Mouse (Mus musculus) retina, postnatal 7 days (tissue): ENCODE results near the gene Tmem17.
A peak's percentile ranks its signal among the peaks of the same experiment; 100 is the strongest.

Source experiments
- DNase-seq: peaks from one replicate; pipeline ENCODE4 v3.0.0-alpha.2; 2012; ENCODE audit warnings: low read depth, low spot score

Gene Tmem17

DNA sequence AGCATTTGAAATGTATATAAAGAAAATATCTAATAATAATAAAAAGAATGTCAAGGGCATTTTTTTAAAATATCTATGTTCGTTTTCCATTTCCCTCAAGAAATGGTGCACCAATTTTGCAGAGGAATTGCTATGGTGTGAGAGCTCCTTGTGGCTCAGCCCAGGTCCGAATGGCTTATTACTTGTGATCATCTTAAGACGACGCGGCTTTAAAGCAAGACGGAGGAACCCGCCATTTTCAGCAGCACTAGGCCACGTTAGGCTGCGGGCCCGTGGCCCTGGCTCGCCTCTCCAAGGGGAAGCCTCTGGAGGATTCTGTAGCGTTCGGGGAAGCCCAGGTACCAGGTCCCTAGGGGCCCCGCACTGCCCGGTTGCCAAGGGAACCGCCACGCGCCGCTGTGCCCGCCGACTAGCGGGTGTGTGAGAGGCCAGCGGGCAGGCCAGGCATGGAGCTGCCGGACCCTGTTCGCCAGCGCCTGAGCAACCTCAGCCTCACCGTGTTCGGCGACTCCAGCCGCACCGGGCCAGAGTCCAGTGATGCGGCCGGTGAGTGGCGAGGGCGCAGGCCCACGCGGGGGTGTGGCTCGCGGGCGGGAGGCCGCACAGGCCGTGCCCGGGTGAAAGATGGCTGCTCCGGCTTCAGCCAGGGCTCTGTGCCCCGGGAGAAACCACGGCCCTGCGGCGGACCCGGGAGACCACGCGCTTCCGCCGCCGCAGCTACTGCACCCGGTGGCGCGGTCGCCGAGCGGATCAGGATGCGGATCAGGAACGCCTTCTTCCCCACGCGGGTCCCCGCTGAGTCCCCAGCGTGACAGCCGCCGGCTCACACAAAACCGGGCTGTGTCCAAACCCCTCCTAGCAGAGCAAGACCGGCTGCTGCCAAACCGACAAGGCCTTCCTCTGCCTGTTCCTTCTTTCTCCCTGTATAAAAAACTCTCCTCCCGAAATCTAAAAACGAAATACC is at the start of gene Tmem17:
Tmem17 (plus strand) TSS at position 51 of the 964 bp plus-strand sequence.
- DNase-seq: peak; percentile 79

DNA sequence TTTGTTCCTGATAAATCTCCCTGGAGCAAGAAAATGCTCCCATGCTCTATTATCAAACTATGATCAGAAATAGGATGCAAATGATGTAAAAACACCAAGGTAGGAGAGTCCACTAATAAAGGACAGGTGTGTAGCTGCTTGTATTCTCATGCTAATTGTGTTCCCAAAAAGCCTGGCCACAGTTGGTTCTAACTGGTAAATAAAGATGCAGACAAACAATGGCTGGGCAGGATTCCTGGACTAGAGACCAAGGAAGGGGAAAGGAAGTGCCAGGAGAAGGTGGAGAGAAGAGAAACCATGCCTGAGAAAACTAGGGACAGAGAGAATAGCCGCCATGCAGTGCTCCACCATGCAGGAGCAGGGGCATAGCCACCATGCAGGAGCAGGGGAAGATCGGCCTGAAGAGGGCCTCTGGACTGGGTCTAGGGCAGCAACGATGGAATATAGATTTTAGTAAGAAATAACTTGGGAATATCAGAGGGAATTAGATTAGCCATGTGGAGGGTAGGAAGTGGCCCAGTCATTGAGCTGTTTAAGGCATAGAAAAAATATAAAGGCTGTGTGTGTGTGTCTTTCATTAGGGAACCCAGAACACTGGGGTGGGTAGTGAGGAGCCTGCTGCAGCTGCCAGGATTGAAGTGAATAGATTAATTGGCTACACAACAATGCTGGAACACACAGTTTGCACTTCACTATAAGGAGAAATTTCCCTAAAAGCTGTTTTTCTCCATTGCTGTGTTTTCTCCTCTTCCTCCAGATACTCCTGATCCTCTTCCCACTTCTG is 31.9 kb upstream of the Tmem17 start:
- DNase-seq: no peak

DNA sequence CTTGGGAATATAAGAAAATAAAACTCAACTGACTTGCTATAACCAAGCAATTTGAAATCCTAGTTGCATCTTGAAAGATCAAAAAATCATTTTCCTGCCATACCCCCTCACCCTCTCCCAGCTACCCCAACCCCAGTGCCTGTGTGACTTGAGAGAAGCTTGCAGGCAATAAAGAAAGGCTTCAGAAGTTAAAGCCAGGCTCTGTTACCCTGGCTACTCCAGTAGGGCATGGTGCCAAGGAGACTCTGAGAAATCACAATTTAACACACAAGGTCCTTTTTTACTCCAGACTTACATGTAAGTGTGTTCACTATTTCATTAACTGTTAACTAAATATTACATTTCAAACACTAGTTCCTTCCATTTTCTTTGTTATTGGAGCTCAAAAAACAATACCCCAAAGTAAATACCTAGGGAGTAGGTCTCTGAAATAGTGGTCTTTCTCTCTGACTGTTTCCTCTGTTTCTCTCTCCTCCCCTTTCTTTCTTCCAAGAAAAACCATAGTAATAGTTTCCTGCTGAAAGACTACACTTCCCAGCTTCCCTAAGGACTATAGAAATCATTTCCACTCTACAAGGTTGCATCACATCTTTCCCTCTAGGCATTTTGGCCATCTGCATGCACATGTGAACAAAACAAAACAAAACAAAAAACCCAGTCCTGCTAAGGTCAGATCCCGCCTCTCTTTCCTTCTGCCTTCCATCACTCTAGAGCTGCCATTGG is 30.1 kb upstream of the Tmem17 start:
- DNase-seq: no peak

DNA sequence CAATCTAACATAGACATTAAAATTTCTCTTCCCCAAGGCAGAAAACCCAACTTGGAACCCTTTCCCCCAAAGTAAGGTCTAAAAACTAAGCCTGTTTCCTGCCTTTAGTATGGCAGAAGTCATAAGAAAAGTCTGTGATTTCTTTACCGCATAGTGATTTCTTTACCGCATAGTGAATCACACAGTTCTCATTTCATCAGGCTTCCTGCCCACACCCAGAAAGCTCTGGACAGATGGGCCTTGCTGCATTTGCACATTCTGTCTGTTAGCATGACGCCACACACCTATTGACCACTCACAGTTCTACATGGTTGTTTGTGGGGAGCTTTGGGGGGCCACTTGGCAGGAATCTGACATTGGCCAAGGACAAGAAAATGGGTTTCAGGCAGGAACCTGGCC is 29.5 kb upstream of the Tmem17 start:
- no peak for DNase-seq

DNA sequence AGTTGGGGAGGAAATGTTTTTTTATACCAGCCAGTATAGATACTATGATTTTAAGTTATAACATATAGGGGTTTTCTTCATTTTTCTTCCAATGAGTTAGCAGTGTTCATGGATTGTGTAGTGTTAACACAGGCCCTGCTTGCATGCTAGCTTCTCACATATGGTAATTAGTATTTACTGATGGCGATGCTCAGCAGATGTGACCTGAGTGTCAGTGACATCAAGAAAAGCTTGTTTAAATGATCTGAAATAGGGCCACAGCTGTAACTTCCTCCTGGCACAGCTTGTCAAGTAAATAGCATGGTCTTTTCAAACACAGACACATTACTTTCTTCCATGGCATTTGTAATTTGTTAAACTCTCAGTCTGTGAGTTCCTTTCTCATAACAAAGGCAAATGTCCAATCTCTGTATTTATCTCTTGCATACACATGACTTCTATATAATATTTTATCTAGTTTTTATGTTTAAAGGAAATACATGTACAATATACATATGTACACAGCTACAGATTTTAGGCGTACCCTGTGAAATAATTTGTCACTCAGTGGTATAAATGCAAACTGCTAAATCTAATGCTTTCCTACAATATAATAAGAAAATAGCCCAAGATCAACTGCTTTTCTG is 18.1 kb upstream of the Tmem17 start:
- DNase-seq: no peak

DNA sequence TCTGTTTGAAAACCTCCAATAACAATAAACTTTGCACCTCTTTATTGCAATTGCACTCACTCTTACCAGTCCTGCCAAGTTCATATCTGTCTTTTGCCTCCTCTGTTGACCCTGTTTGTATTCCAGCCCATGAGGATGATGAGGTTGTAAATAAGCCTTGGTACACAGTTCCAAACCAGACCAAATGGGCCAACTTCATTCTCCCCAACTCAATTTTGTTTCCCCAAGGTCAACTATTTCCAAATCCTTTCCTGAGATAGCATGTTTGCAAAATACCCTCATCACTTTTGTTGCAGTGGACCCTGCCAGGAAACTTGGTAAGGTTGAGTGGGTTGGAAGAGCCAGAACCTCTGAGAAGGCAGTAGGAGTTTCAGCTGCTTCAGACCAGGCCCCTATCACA is 16.9 kb upstream of the Tmem17 start:
- no peak for DNase-seq

DNA sequence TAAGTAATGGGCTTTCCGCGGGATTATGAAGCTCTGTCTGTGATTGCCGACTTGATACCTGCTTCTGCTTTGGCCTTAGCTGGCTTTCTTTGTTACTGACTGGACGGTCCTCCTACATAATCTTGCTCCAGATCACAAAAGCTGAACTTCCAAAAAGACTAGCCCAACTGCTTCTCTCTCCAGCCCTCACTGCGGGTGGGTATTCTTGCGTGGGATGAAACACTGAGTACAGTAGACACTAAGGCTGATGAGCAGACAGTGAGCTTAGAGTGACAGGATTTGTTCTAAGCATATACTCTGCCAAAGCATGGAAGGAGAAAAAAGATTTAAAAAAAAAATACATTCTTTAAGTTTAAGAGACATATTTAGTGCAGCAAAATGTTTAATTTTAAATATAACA is 12.5 kb upstream of the Tmem17 start:
- no peak for DNase-seq

DNA sequence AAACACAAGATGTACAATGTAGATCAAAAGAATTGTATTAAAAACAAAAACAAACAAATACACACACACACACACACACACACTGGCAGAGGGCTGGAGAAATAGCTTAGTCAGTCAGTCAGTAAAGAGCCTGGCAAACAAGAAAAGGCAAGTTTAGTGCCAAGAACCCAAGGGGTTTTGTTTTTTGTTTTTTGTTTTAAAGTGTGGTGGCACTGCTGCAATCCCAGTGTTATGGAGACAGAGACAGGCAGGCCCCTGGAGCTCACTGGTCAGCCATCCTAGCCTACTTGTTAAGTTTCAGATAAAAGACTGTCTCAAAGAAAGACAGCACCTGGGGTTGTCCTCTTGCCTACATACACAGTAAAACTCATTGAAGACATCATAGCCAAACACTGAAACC is 12.0 kb upstream of the Tmem17 start:
- no peak for DNase-seq

DNA sequence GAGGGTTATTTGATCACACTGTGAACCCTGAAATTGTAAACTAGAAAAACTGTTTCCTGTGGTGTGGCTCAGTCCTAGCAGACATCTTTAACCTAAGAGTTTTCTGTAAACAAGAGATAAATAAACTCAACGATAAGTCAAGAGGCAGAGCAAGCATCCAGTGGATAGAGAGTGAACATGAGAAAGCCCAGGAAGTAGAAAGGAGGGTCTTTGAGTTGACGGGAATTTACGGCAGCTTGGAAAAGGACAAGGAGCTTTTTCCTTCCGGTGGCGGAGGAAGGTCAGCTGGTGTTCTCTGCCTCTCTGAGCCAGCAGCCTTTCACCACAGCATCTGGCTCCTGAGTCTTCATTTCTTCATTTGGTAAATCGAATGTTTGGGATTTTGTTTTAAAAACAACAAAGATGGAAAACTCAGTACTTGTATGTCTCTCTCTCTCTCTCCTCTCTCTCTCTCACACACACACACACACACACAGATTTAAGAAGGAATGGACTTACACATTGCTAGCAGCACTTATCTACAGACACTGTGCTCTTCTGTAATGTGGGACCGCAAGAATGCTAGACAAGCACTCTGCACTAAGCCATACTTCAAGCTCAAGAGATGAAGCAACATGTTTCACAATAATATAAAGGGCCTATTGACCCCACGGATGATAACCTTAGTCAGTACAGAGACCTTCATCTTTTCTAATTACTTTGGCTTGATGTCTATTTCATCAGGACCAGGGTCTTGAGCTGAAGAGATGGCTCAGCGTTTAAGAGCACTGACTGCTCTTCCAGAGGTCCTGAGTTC is 10.9 kb upstream of the Tmem17 start:
- no peak for DNase-seq

DNA sequence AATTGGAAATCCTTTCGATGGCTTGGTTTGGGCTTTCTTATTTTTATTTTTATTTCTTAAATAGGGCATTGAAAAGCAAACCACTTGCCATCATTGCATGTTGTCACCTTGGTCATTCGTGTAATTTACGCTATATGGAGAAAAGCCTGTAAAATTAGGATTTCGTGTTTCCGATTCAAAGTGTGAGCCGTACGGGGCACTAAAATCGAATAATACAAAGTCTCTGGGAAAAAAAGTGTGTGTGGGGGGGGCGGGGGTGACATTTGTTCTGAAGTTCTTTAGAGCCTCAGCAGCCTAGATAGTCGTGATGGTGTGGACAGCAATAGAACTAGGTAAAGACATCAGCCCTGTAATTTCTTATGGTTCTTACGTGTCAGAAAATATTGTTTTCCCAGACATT is 1.2 kb downstream of the Tmem17 start:
- no peak for DNase-seq

DNA sequence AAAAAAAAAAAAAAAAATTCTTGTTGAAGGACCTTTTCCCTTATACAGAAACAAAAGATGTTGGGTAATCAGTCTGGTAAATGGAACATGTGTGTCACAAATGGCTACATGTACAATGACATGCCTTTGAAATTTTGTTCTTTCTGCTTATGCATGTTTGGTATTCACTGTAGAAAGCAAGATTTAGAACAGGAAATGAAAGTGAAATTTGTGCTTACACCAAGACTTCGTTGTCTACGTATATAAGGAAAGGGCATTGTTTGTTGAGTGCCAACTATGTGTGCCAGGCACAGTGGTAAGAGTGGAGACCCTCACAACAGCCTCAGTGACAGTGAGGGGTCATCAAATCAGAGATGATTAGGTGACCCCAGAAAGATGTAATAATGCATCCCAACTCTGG is 3.2 kb downstream of the Tmem17 start:
- no peak for DNase-seq

DNA sequence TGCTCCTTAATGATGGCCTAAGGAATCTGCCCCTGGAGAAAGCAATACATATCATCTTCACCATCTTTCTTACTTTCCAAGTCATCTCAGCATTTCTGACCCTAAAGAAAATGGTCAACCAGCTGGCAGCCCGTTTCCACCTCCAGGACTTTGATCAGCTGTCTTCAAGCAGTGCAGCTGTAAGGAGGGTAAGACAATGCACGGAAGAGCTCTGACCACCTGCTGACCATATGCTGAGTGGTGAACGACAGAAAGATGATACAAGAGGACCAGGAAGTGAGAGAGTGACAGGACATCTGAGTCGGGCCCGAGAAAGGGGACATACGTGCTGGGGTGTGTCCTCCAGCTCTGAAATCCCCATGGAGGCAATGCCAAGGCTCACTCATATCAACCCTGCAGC is 6.6 kb downstream of the Tmem17 start:
- DNase-seq: no peak

DNA sequence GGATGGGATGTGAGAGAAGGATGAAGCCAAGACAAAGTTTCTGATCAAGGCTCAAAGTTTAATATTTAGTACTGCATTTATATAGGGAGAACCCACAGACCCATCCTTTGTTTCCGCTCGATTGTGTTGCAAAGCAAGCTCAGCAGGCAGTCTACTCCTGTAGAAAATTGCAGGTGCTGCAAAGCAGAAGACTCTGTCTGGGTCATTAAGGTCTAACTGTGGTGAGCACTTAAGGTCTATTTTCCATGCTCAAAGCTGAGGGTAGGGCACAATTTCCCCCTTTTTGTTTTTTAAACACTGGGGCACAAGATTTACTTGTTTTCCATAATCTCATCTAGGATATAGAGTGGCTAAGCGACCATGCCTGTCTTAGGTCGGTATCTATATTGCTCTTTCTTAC is 8.4 kb downstream of the Tmem17 start:
- DNase-seq: no peak

DNA sequence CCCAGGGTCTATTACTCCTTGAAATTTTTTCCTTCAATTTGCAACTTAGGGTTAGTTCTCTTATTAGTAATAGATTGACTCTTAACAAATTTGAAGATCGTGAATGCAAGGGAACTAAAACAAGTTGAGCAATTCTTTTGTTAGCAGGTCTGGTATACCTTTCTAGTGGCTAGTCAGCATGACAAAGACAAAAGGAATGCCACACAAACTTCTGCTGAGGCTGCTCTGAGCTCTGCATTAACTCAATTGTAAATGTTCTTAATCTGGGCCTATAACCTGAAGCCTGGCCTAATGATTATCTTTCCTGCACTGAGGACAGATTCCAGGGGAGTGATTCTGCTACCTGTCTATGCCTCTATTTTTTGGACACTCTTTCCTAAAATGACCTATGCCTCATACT is 12.7 kb downstream of the Tmem17 start:
- DNase-seq: no peak

DNA sequence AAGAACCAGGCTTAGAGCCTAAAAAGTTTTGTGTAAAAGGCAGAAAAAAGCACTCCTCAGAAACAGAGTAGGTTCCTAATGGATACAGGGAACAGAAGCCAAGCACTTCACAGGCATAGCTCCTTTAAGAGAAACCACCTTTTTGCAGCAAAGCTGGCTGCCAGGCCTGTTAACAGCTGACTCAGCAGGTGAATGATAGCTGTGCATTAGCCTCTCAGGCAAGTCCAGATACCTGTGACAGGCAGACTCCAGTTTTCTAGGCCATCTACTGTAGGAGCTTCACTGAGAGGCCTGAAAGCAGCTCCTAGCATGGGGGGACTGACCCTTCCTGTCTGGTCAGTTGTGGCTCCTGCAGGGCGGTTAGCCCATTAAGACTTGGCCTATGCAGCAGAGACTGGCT is 28.7 kb downstream of the Tmem17 start:
- DNase-seq: no peak

DNA sequence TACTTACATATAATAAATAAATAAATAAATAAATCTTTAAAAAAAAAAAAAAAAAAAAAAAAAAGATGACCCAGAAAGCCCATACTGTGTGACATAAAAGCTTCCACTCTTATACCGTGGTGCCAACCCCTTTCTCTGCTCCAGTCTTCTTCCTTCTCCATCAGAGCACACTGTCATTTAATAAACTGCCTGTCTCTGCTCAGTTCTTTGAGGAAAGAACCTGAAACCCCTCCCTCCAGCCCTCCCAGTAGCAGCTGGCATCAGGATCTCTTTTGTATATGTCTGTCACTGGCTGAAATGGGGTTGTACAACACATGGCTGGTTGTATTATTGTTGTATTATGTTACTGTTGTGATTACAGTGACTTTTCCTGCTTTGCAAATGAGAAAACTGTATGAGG is 48.2 kb downstream of the Tmem17 start:
- DNase-seq: no peak

DNA sequence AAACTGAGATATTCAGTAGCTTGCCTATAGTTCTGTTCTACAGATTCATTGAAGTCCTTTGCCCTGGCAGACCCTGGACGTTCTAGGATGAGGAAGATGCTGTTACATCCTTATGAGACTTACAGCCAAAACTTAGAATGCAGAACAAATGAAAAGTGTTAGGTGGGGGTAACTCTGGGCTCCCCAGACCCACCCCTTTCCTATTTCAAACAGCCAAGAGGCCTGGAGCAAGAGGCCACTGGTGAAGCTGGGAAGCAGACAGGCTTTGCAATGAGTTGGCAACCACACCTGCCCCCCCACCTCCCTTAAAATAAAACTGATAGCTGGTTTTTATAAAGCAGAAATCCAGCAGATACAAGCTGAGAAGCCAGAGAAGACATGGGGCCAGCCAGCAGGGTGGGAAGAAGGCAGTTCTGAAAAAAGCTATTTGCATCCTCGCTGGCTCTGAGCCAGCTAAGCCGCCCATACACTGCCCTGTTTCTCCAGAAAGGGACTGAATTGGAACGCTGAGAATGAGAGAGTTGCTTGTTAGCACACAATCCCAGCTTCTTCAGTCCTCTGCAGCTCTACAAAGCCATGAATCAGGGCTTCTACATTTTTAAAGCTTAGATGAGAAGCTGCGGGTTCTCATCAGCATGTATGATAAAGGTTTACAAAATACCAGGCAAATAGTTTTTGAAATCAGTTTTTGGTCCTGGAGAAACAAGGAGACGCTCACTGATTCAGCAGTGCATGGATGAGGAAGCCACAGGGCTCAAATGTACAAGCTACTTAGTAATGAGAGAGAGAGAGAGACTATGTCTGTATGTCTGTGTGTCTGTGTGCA is 48.8 kb downstream of the Tmem17 start:
- DNase-seq: no peak

DNA sequence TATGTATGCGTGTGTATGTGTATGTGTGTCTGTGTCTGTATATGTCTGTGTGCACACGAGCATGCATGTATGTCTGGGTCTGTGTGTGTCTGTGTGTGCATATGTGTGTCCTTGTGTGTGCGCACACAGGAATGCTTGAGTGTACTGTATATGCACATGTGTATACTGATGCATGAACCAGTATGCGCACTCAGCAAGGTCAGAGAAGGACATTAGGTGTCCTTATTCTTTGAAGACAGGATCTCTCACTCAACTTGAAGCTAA is 49.4 kb downstream of the Tmem17 start:
- no peak for DNase-seq

DNA sequence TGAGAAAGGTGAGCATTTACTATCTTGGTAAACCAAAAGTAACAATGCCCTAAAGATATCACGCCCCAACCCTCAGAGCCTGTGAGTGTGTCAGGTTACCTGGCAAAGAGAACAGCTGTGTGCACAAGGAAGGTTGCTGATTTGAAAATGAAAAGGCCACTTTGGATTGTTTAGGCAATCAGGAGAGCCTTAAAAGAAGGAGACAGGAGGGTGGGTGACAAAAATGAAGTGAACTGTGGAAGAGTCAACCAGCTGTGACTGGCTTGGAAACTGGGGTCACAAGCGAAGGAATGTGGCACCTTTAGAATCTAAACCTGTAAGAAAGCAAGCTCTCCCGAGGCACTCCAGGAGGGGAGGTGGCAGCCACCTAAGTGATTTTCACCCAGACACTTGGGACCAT is 51.8 kb downstream of the Tmem17 start:
- no peak for DNase-seq

DNA sequence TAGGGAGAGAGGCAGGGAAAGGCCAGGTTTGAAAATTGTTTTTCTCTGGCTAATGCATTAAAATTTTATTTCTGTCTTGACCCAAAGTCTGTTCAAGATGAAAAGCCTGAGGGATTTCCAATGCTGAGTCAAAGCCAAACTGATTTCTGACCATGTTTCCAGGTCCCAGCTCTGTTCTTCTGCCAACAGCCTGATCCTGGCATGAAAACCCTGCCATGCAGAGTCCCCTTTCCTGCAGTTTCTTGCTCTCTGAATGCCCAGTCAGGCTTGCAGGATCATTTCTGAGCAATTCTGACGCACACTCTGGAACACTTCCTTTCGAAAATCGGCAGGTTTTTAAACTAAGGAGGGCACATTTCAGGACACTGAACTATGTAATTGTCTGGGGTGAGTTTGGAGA is 52.8 kb downstream of the Tmem17 start:
- DNase-seq: no peak
